Mouse (Mus musculus) CH12.LX (cell line): Measurements from ENCODE around the gene D17H6S53E. TPM values are rescaled to one million over a fixed set of nuclear protein-coding genes. Genes with fewer than 3 reads are reported as not detected.
A peak's percentile ranks its signal among the peaks of the same experiment; 100 is the strongest.

Source experiments
- DNase-seq: peaks from one replicate; pipeline ENCODE4 v3.0.0-alpha.2; 2013; ENCODE audit errors: extremely low read depth
- H3K27ac ChIP-seq: 2 replicates; pipeline ENCODE4 v1.5.1; 2012; ENCODE audit warnings: low read depth, mild to moderate bottlenecking, control low read depth, moderate library complexity; ENCODE audit not compliant: insufficient read depth
- H3K27me3 ChIP-seq: replicated peaks from 2 replicates; pipeline ENCODE3; 2012; ENCODE audit warnings: inconsistent platforms
- H3K36me3 ChIP-seq, 2 experiments: replicated peaks in 1 of 2; 2 replicates each; pipeline versions ENCODE3 to v1.6.1; 2012; ENCODE audit warnings: inconsistent platforms in 1 of 2, low read length in 1 of 2, mild to moderate bottlenecking in 1 of 2, mixed read lengths in 1 of 2, moderate library complexity in 1 of 2; ENCODE audit not compliant: control insufficient read depth in 1 of 2, insufficient read depth in 1 of 2
- H3K4me1 ChIP-seq, 2 experiments: 2 replicates each; pipeline ENCODE4 v1.6.1; 2012; ENCODE audit warnings: inconsistent platforms in 1 of 2, moderate library complexity in 1 of 2; ENCODE audit not compliant: insufficient read depth in 2 of 2, control insufficient read depth in 1 of 2
- H3K4me2 ChIP-seq: 2 replicates; pipeline ENCODE4 v1.6.1; 2012; ENCODE audit warnings: low read depth, mild to moderate bottlenecking, control low read depth; ENCODE audit not compliant: poor library complexity, insufficient read depth, severe bottlenecking
- H3K4me3 ChIP-seq, 3 experiments: fragments of 150-350 bp in 1 of 3; sonication (generic) in 1 of 3; replicated peaks in 1 of 3; 2 replicates each; pipeline versions ENCODE3 to v1.5.1; 2011 to 2012; ENCODE audit warnings: low read depth in 2 of 3, low read length in 2 of 3, mild to moderate bottlenecking in 2 of 3, moderate library complexity in 2 of 3, control low read depth in 1 of 3, improper control_type of control experiment in 1 of 3, inconsistent platforms in 1 of 3, mixed read lengths in 1 of 3; ENCODE audit not compliant: poor library complexity in 1 of 3
- H3K79me2 ChIP-seq: replicated peaks from 2 replicates; pipeline ENCODE4 v1.6.1; 2012; ENCODE audit warnings: mild to moderate bottlenecking, moderate library complexity; ENCODE audit not compliant: control insufficient read depth, poor library complexity, insufficient read depth, severe bottlenecking; ENCODE audit errors: extremely low read depth
- H3K9ac ChIP-seq: 2 replicates; pipeline ENCODE4 v1.6.1; 2012; ENCODE audit warnings: low read depth, mild to moderate bottlenecking, control low read depth, moderate library complexity; ENCODE audit not compliant: insufficient read depth
- H3K9me3 ChIP-seq: replicated peaks from 2 replicates; pipeline ENCODE3; 2012; ENCODE audit warnings: low read length, inconsistent platforms, mixed read lengths
- CHD2 ChIP-seq: IDR thresholded peaks from 2 replicates; pipeline ENCODE4 v1.6.1; 2011; ENCODE audit warnings: low read length, improper control_type of control experiment
- CTCF ChIP-seq, 2 experiments: IDR thresholded peaks in 1 of 2; conservative IDR thresholded peaks in 1 of 2; 2 replicates each; pipeline ENCODE4 v1.5.1; 2011 to 2012; ENCODE audit warnings: low read depth in 2 of 2, low read length in 2 of 2, improper control_type of control experiment in 1 of 2, inconsistent platforms in 1 of 2, mild to moderate bottlenecking in 1 of 2, moderate library complexity in 1 of 2
- E2F4 ChIP-seq: IDR thresholded peaks from 2 replicates; pipeline ENCODE4 v1.6.1; 2011; ENCODE audit warnings: low read depth, low read length, improper control_type of control experiment; ENCODE audit not compliant: insufficient replicate concordance
- EP300 ChIP-seq: IDR thresholded peaks from 2 replicates; pipeline ENCODE4 v1.6.1; 2011; ENCODE audit warnings: low read length, improper control_type of control experiment
- GABPA ChIP-seq: IDR thresholded peaks from 2 replicates; pipeline ENCODE4 v1.6.1; 2012; ENCODE audit warnings: low read depth, low read length, improper control_type of control experiment, inconsistent platforms; ENCODE audit not compliant: insufficient replicate concordance
- MAFK ChIP-seq: IDR thresholded peaks from 2 replicates; pipeline ENCODE4 v1.6.1; 2011; ENCODE audit warnings: low read length, improper control_type of control experiment; ENCODE audit not compliant: insufficient replicate concordance
- MXI1 ChIP-seq: IDR thresholded peaks from 2 replicates; pipeline ENCODE4 v1.6.1; 2011; ENCODE audit warnings: mild to moderate bottlenecking, low read depth, low read length, improper control_type of control experiment
- MYC ChIP-seq: IDR thresholded peaks from 2 replicates; pipeline ENCODE4 v1.6.1; 2011; ENCODE audit warnings: low read depth, mild to moderate bottlenecking, improper control_type of control experiment, low read length
- POLR2A ChIP-seq: IDR thresholded peaks from 2 replicates; pipeline ENCODE4 v1.6.1; 2011; ENCODE audit warnings: low read depth, mild to moderate bottlenecking, improper control_type of control experiment, low read length
- POLR2AphosphoS2 ChIP-seq: IDR thresholded peaks from 2 replicates; pipeline ENCODE4 v1.6.1; 2011; ENCODE audit warnings: low read depth, low read length, improper control_type of control experiment
- RAD21 ChIP-seq: IDR thresholded peaks from 2 replicates; pipeline ENCODE4 v1.6.1; 2011; ENCODE audit warnings: low read depth, mild to moderate bottlenecking, low read length, improper control_type of control experiment, moderate library complexity
- RCOR1 ChIP-seq: conservative IDR thresholded peaks from 2 replicates; pipeline ENCODE4 v1.6.1; 2012; ENCODE audit warnings: low read depth, mild to moderate bottlenecking, inconsistent platforms, low read length, improper control_type of control experiment
- SIN3A ChIP-seq: IDR thresholded peaks from 2 replicates; pipeline ENCODE4 v1.6.1; 2012; ENCODE audit warnings: low read length, improper control_type of control experiment, inconsistent platforms
- SMC3 ChIP-seq: IDR thresholded peaks from 2 replicates; pipeline ENCODE4 v1.6.1; 2011; ENCODE audit warnings: low read depth, low read length, improper control_type of control experiment
- TBP ChIP-seq: conservative IDR thresholded peaks from 2 replicates; pipeline ENCODE4 v1.6.1; 2011; ENCODE audit warnings: low read depth, low read length, improper control_type of control experiment
- USF1 ChIP-seq: IDR thresholded peaks from 2 replicates; pipeline ENCODE4 v1.6.1; 2014; ENCODE audit warnings: low read depth, mild to moderate bottlenecking, inconsistent platforms, low read length, improper control_type of control experiment
- ZC3H11A ChIP-seq: IDR thresholded peaks from 2 replicates; pipeline ENCODE4 v1.6.1; 2012; ENCODE audit warnings: low read depth, mild to moderate bottlenecking, inconsistent platforms, low read length, improper control_type of control experiment
- ZKSCAN1 ChIP-seq: IDR thresholded peaks from 2 replicates; pipeline ENCODE4 v1.6.1; 2012; ENCODE audit warnings: low read depth, inconsistent platforms, low read length, improper control_type of control experiment, borderline replicate concordance
- ZMIZ1 ChIP-seq: IDR thresholded peaks from 2 replicates; pipeline ENCODE4 v1.6.1; 2012; ENCODE audit warnings: low read depth, mild to moderate bottlenecking, inconsistent platforms, low read length, improper control_type of control experiment
- dilution Hi-C: fragments of 300-500 bp; cut with MboI; formaldehyde crosslinking; loops from 2 replicates; pipeline ENCODE4 v1.14.3; 2020; ENCODE audit warnings: low sequenced_read_pairs; ENCODE audit not compliant: extremely low pct_unique_long_range_greater_than_20kb, extremely low pct_ligation_motif_present
- in situ Hi-C: fragments of 300-500 bp; cut with MboI; formaldehyde crosslinking; loops from 3 replicates; pipeline ENCODE4 v1.14.3; 2019; ENCODE audit warnings: low sequenced_read_pairs, low pct_ligation_motif_present, low pct_unique_long_range_greater_than_20kb, mixed read lengths
- polyA plus RNA-seq: library from polyadenylated mRNA; unstranded; fragments of >175 nt; gene quantifications from 2 replicates; pipeline ENCODE4 v1.2.1, GENCODE M21; 2012; ENCODE audit warnings: low read depth; ENCODE audit not compliant: insufficient read length
- total RNA-seq, 2 experiments: library from RNA; depleted of rRNA; stranded (reverse); fragments of 300-350 nt in 1 of 2; fragments of >200 nt in 1 of 2; gene quantifications; 2 replicates each; pipeline ENCODE4 v1.2.3; 2012 to 2014

D17H6S53E gene
- total and polyA plus RNA-seq, 3 experiments = 8.7 to 15.6 (median 11.9) TPM

GRCm38 (mm10) chr17:35165451-35166155 lies 39.4 kb downstream of the D17H6S53E start:
- H3K27me3 ChIP-seq = no peaks in the 10 kb centered on the region
- peak overlapping the region; percentile 85 for H3K9ac ChIP-seq
- TF ChIP-seq MYC (peak; percentile 21; the same call in 1 of the 2 replicates), MXI1 (0 out of 2 replicates have a peak, but pooled peaks have one; percentile 15), TBP (peak; percentile 46), EP300 (peak; percentile 55; the same call in 1 of the 2 replicates), POLR2AphosphoS2 (no peak), ZKSCAN1 (no peak), CHD2 (no peak), ZMIZ1 (no peak), E2F4 (no peak), USF1 (no peak), MAFK (no peak), RCOR1 (no peak), SIN3A (0 out of 2 replicates have a peak, but pooled peaks have one; percentile 16)
- TF ChIP-seq, all 38 proteins: peak for 5
- dilution Hi-C loops = no loop called here
- H3K27ac ChIP-seq = peak overlapping the region; percentile 97; the same call in 1 of the 2 replicates
- H3K79me2 ChIP-seq = peaks cover 45% of the 10 kb centered on the region
- H3K4me3 ChIP-seq = peak overlapping the region; percentile 65 to 97 (median 73)
- H3K4me2 ChIP-seq = peak overlapping the region; percentile 84
- in situ Hi-C loops = no loop called here
- H3K36me3 ChIP-seq = peaks cover 16 to 30% of the 10 kb centered on the region in 2 experiments
- H3K9me3 ChIP-seq = no peaks in the 10 kb centered on the region
- peaks cover 6 to 37% of the 10 kb centered on the region in 2 experiments for H3K4me1 ChIP-seq
- no peak for DNase-seq

GRCm38 (mm10) chr17:35166352-35167035 lies 40.3 kb downstream of the D17H6S53E start:
- no peak overlapping the region for H3K27ac ChIP-seq
- peak; percentile 91 for DNase-seq

More at GRCm38 (mm10) chr17:35166352-35167035, 40.3 kb downstream of the D17H6S53E start:
- Histone ChIP-seq H3K9me3 (no peaks in the 10 kb centered on the region), H3K36me3 (peaks cover 7 to 21% of the 10 kb centered on the region in 2 experiments), H3K4me3 (no peak overlapping the region), H3K9ac (no peak overlapping the region), H3K27me3 (no peaks in the 10 kb centered on the region), H3K4me2 (peak overlapping the region; percentile 84; the same call in 1 of the 2 replicates), H3K79me2 (peaks cover 36% of the 10 kb centered on the region), H3K4me1 (peaks cover 6 to 37% of the 10 kb centered on the region in 2 experiments)
- dilution Hi-C loops (no loop called here), in situ Hi-C loops (no loop called here)
- peak; percentile 90 for TF ChIP-seq SMC3
- peak; percentile 85 for TF ChIP-seq RAD21
- 0 out of 2 replicates have a peak, but pooled peaks have one; percentile 6 for TF ChIP-seq POLR2A
- TF ChIP-seq GABPA = no peak
- peak; percentile 48 to 92 for TF ChIP-seq CTCF (conservative IDR thresholded peaks at IDR 0.05 in 1 of 2, IDR thresholded peaks at IDR 0.05 in 1 of 2; ENCODE audit: low read depth in 2 of 2, low read length in 2 of 2)
- 0 out of 2 replicates have a peak, but pooled peaks have one; percentile 46 for TF ChIP-seq ZC3H11A
- 0 out of 2 replicates have a peak, but pooled peaks have one; percentile 43 for TF ChIP-seq SIN3A
- no peak for TF ChIP-seq ZKSCAN1
